Mouse (Mus musculus) limb, embryonic 10.5 days (tissue): ENCODE data around the gene Igf2bp2. TPM values are rescaled to one million over a fixed set of nuclear protein-coding genes. Genes with fewer than 3 reads are reported as not detected.

Experiments
- DNase-seq: peaks from one replicate; pipeline ENCODE4 v3.0.0-alpha.2; 2017; ENCODE audit warnings: low spot score
- H3K27ac ChIP-seq: fragments of 300-500 bp; sonication (generic); 2 replicates; pipeline ENCODE4 v1.5.1; 2016; ENCODE audit warnings: mild to moderate bottlenecking
- H3K27me3 ChIP-seq: fragments of 300-500 bp; sonication (generic); 2 replicates; pipeline ENCODE4 v1.6.1; 2016; ENCODE audit warnings: low read depth, mild to moderate bottlenecking; ENCODE audit not compliant: poor library complexity, severe bottlenecking
- H3K36me3 ChIP-seq: fragments of 300-500 bp; sonication (generic); 2 replicates; pipeline ENCODE4 v1.6.1; 2016; ENCODE audit warnings: mild to moderate bottlenecking, moderate library complexity
- H3K4me1 ChIP-seq: fragments of 300-500 bp; sonication (generic); 2 replicates; pipeline ENCODE4 v1.6.1; 2016
- H3K4me3 ChIP-seq: fragments of 300-500 bp; sonication (generic); 2 replicates; pipeline ENCODE4 v1.5.1; 2016; ENCODE audit warnings: mild to moderate bottlenecking, moderate library complexity
- H3K9me3 ChIP-seq: fragments of 300-500 bp; sonication (generic); replicated peaks from 2 replicates; pipeline ENCODE4 v1.6.1; 2016; ENCODE audit warnings: mild to moderate bottlenecking
- WGBS: fragments of 180-500 bp; shearing (Covaris S2); methylation state at CpG from one replicate; pipeline ENCODE4 v1.1.7; 2016; 5-methylcytosine and 5-hydroxymethylcytosine counted together
- polyA plus RNA-seq: library from polyadenylated mRNA; unstranded; fragments of >200 nt; fragmentation: Nextera tagmentation; extraction: Ambion mirVana; gene quantifications from 2 replicates; pipeline ENCODE4 v1.2.1, GENCODE M21; 2016

Igf2bp2 gene
- polyA plus RNA-seq, 1 experiment from 2014 or later, result 203 TPM

DNA sequence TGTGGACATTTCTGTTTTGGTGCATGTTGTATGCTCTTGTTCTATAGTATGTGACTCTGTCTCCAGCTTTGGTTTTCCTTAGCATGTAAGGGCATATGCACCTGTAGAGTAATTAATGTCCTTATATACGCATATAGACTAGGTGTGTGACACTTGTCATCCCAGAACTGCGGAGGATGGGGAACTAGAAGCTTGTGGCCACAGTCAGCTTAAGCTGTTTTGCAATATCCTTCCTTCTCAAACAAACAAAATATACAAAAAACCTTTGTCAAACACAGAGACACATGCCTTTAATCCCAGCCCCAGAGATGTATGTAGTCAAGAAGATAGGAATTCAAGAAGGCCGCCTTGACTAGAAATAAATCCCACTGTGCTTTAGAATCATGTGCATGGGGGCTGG is 117.2 kb downstream of the Igf2bp2 start:
- DNase-seq, result no peak
- H3K4me3 ChIP-seq, result no peak overlapping the region
- H3K27me3 ChIP-seq, result no peaks in the 10 kb centered on the region
- no peaks in the 10 kb centered on the region for H3K9me3 ChIP-seq
- peaks cover 83% of the 10 kb centered on the region for H3K36me3 ChIP-seq
- WGBS, result 96% methylated on average over 3 of the region's 3 CpGs
- H3K4me1 ChIP-seq, result no peaks in the 10 kb centered on the region
- no peak overlapping the region for H3K27ac ChIP-seq

DNA sequence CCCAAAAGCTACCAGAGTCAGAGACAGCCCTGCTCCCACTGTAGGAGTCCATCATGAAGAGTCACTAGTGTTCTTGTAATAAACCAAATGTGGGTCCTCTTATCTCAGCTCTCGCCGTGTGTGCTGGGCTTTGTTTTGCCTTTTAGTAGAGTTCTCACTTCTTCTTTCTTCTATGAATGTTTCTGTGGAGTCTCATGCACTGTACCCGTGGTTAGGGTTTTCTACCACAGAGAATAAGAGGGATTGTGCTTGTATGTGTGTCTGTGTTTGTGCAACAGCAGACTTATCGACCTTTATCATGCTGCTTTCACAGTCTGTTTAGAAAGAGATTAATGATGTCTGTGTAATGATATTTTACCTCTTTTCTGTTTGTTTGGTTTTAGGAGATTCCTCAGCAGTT is 119.3 kb downstream of the Igf2bp2 start:
- Histone ChIP-seq H3K4me3 (no peak overlapping the region), H3K36me3 (peaks cover 95% of the 10 kb centered on the region), H3K27ac (no peak overlapping the region), H3K9me3 (no peaks in the 10 kb centered on the region), H3K4me1 (no peaks in the 10 kb centered on the region), H3K27me3 (no peaks in the 10 kb centered on the region)
- no peak for DNase-seq
- WGBS, result 91% methylated on average over 4 of the region's 4 CpGs

GRCm38 (mm10) chr16:22039978-22040377 is 123.1 kb downstream of the Igf2bp2 start:
- no peak overlapping the region for H3K27ac ChIP-seq
- H3K36me3 ChIP-seq, result peaks cover 92% of the 10 kb centered on the region
- DNase-seq, result no peak

DNA sequence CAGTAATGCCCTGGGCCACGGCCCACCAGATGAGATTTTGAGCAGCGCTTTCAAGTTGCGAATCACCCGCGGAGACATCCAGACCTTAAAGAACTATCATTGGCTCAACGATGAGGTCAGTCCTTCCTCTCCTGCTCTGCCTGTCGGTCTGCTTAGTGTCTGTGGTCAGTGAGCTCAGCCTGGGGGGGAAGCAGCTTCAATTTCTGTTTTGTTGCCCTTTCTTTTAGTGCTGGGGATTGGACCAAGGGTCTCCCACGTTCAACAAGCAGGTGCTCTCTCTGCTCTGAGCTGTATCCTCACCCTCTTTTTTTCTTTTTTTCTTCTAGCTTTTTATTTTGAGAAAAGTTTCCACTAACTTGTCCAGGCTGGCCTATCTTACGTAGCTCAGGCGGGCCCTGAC is 124.5 kb downstream of the Igf2bp2 start:
- 91% methylated on average over 10 of the region's 10 CpGs for WGBS
- H3K4me1 ChIP-seq, result no peaks in the 10 kb centered on the region
- no peaks in the 10 kb centered on the region for H3K27me3 ChIP-seq
- no peak overlapping the region for H3K27ac ChIP-seq
- no peak for DNase-seq
- peaks cover 78% of the 10 kb centered on the region for H3K36me3 ChIP-seq
- no peaks in the 10 kb centered on the region for H3K9me3 ChIP-seq
- no peak overlapping the region for H3K4me3 ChIP-seq

More at GRCm38 (mm10) chr16:22039978-22040377, 123.1 kb downstream of the Igf2bp2 start:
- H3K27me3 ChIP-seq, result no peaks in the 10 kb centered on the region
- no peaks in the 10 kb centered on the region for H3K9me3 ChIP-seq
- H3K4me1 ChIP-seq, result no peaks in the 10 kb centered on the region
- H3K4me3 ChIP-seq, result no peak overlapping the region
- WGBS, result 96% methylated on average over 1 of the region's 1 CpGs

GRCm38 (mm10) chr16:22027474-22027873 is 135.6 kb downstream of the Igf2bp2 start:
- H3K36me3 ChIP-seq, result peaks cover 96% of the 10 kb centered on the region
- WGBS, result 96% methylated on average over 5 of the region's 5 CpGs

DNA sequence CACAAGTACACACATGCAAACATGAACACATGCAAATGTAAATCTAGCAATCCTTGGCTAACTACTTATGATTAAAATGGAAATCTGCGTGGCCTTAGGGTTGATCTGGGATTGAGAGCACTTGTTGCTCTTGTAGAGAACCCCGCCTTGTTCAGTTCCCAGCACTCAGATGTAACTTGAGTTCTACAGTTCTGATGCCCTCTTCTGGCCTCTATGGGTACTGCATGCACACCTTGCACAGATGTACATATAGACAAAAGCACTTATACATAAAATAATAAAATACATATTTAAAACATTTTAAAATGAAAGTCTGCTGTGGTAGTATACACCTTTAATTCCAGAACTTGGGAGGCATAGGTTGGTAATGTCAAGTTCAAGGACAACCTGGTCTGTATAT is 141.0 kb downstream of the Igf2bp2 start:
- Histone ChIP-seq H3K4me3 (no peak overlapping the region), H3K27me3 (no peaks in the 10 kb centered on the region), H3K4me1 (no peaks in the 10 kb centered on the region), H3K27ac (no peak overlapping the region), H3K36me3 (peaks cover 96% of the 10 kb centered on the region), H3K9me3 (peaks cover 6% of the 10 kb centered on the region; the same call in 1 of the 2 replicates)
- 99% methylated on average over 2 of the region's 2 CpGs for WGBS
- no peak for DNase-seq

More at GRCm38 (mm10) chr16:22027474-22027873, 135.6 kb downstream of the Igf2bp2 start:
- Histone ChIP-seq H3K27me3 (no peaks in the 10 kb centered on the region), H3K4me1 (no peaks in the 10 kb centered on the region), H3K9me3 (no peaks in the 10 kb centered on the region), H3K27ac (no peak overlapping the region), H3K4me3 (no peak overlapping the region)
- DNase-seq, result no peak

DNA sequence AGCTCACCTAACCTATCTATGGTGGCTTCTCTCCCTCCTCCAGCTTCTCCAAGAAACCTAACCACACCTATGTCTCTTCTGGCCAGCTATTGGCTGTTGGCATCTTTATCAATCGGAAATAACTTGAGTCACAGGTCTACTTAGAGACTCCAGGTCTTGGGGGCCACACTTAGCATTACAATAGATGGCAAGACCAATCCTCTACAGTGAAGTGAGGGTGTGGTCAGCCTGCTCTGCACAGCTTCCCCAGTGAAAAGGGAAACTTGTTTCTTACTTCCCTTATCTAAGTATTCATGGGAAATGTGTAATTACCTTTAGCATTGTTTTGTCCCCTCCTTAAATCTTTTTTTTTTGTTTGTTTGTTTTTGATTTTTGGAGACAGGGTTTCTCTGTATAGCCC is 147.5 kb downstream of the Igf2bp2 start:
- Histone ChIP-seq H3K9me3 (no peaks in the 10 kb centered on the region), H3K4me1 (peaks cover 5% of the 10 kb centered on the region), H3K27ac (no peak overlapping the region), H3K4me3 (no peak overlapping the region), H3K36me3 (peaks cover 81% of the 10 kb centered on the region), H3K27me3 (no peaks in the 10 kb centered on the region)
- 87% methylated on average over 1 of the region's 1 CpGs for WGBS
- DNase-seq, result no peak

GRCm38 (mm10) chr16:22009596-22009995 is 153.5 kb downstream of the Igf2bp2 start:
- H3K27ac ChIP-seq, result peak overlapping the region; percentile 91
- under 1% methylated on average over 51 of the region's 51 CpGs for WGBS
- peaks cover 19% of the 10 kb centered on the region for H3K4me1 ChIP-seq
- peaks cover 21% of the 10 kb centered on the region for H3K36me3 ChIP-seq
- H3K27me3 ChIP-seq, result no peaks in the 10 kb centered on the region
- H3K9me3 ChIP-seq, result no peaks in the 10 kb centered on the region
- peak overlapping the region; percentile 98 for H3K4me3 ChIP-seq
- DNase-seq, result no peak

GRCm38 (mm10) chr16:22009099-22009584 is 154.0 kb downstream of the Igf2bp2 start, which contains the start of gene Senp2:
Gene Senp2, plus strand, starts transcription at chr16:22009484.
- Histone ChIP-seq H3K27me3 (no peaks in the 10 kb centered on the region), H3K4me3 (peak within 1 kb of the TSS; percentile 98), H3K9me3 (no peaks in the 10 kb centered on the region), H3K4me1 (peaks cover 19% of the 10 kb centered on the region), H3K27ac (peak within 1 kb of the TSS; percentile 91), H3K36me3 (peaks cover 19% of the 10 kb centered on the region)
- DNase-seq, result peak; percentile 100
- under 1% methylated on average over 45 of the region's 45 CpGs for WGBS

Other genes with a start within 250 kb of the Igf2bp2 start
- gene Tmem41a, start 215.7 kb downstream of the Igf2bp2 start, polyA plus RNA-seq, result 49.4 and 56.7 TPM in 2 replicates
- gene Liph, start 167.6 kb downstream of the Igf2bp2 start, polyA plus RNA-seq, result 0.31 and 0.34 TPM in 2 replicates
- gene Senp2, start 153.8 kb downstream of the Igf2bp2 start, polyA plus RNA-seq, result 70.6 and 74.9 TPM in 2 replicates
- gene Tra2b, start 102.7 kb upstream of the Igf2bp2 start, polyA plus RNA-seq, result 510 and 520 TPM in 2 replicates